Mouse (Mus musculus) ES-E14 (cell line): ENCODE measurements at regions not wholly inside any gene's neighbourhood (a gene's known extent, or its start where the extent isn't known, plus 50 kb on each side); places are given as distances from the start of the nearest gene placed in this dataset.

Source experiments
- DNase-seq: peaks from one replicate; pipeline ENCODE4 v3.0.0-alpha.2; 2013; ENCODE audit warnings: low read depth, low spot score
- H3K27ac ChIP-seq: 2 replicates; pipeline ENCODE4 v1.5.1; 2012; ENCODE audit warnings: low read depth, mild to moderate bottlenecking, low read length, moderate library complexity, mixed read lengths; ENCODE audit not compliant: poor library complexity, insufficient read depth, severe bottlenecking
- H3K36me3 ChIP-seq: 2 replicates; pipeline ENCODE4 v1.6.1; 2012; ENCODE audit warnings: mild to moderate bottlenecking, low read length, moderate library complexity, mixed read lengths; ENCODE audit not compliant: control insufficient read depth, poor library complexity, insufficient read depth, severe bottlenecking
- H3K4me1 ChIP-seq, 2 experiments: fragments of 150-350 bp in 1 of 2; sonication (generic) in 1 of 2; 2 replicates each; pipeline ENCODE4 v1.6.1; 2012; ENCODE audit warnings: low read length in 2 of 2, mild to moderate bottlenecking in 1 of 2, mixed read lengths in 1 of 2; ENCODE audit not compliant: control insufficient read depth in 2 of 2, insufficient read depth in 2 of 2, poor library complexity in 1 of 2
- H3K4me3 ChIP-seq, 2 experiments: fragments of 150-350 bp in 1 of 2; sonication (generic) in 1 of 2; 2 replicates each; pipeline ENCODE4 v1.5.1; 2012; ENCODE audit warnings: low read length in 2 of 2, low read depth in 1 of 2, mild to moderate bottlenecking in 1 of 2, mixed read lengths in 1 of 2; ENCODE audit not compliant: insufficient read depth in 1 of 2, poor library complexity in 1 of 2, severe bottlenecking in 1 of 2
- H3K9ac ChIP-seq: 2 replicates; pipeline ENCODE4 v1.6.1; 2012; ENCODE audit warnings: low read depth, mild to moderate bottlenecking, low read length, mixed read lengths; ENCODE audit not compliant: poor library complexity, insufficient read depth, severe bottlenecking
- H3K9me3 ChIP-seq: fragments of 150-350 bp; sonication (generic); 2 replicates; pipeline ENCODE4 v1.6.1; 2012; ENCODE audit warnings: low read depth, mild to moderate bottlenecking, low read length; ENCODE audit not compliant: control insufficient read depth, insufficient read depth
- CHD2 ChIP-seq: IDR thresholded peaks from 2 replicates; pipeline ENCODE4 v1.6.1; 2014; ENCODE audit warnings: mild to moderate bottlenecking, low read depth, low read length, inconsistent platforms
- HCFC1 ChIP-seq: IDR thresholded peaks from 2 replicates; pipeline ENCODE4 v1.6.1; 2012; ENCODE audit warnings: low read length, inconsistent platforms, borderline replicate concordance; ENCODE audit not compliant: insufficient read depth
- MAFK ChIP-seq: IDR thresholded peaks from 2 replicates; pipeline ENCODE4 v1.6.1; 2014; ENCODE audit warnings: mild to moderate bottlenecking, low read depth, low read length, inconsistent platforms; ENCODE audit not compliant: insufficient read depth
- ZC3H11A ChIP-seq: IDR thresholded peaks from 2 replicates; pipeline ENCODE4 v1.6.1; 2012; ENCODE audit warnings: low read depth, mild to moderate bottlenecking, inconsistent platforms, low read length, borderline replicate concordance
- ZNF384 ChIP-seq: IDR thresholded peaks from 2 replicates; pipeline ENCODE4 v1.6.1; 2012; ENCODE audit warnings: low read depth, low read length, inconsistent platforms
- in situ Hi-C, 2 experiments: fragments of 600-800 bp; cut with MboI; formaldehyde crosslinking; loops; one replicate each; pipeline ENCODE4 v1.15.1; 2025; ENCODE audit warnings: low sequenced_read_pairs in 2 of 2, inconsistent platforms in 1 of 2; ENCODE audit not compliant: unreplicated experiment in 2 of 2

DNA sequence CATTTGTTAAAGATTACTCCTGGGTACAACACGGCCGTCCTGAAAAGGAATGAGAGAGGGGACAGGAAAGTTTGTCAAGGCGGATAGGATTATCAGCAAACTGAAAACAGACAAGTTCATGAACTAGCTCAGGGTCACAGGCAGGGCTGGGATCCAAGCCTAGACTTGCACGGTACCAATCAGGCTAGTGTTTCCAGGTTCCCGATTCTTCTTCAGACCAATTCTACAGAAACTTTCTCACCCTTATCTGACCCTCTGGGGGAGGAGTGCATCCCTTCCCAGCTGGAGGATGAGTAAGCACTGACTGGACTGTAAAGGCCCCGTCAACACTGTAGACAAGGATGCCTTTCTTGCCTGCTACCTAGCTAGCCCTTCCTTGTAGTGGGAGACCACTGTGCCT is 238.3 kb upstream of the Fggy start:
- no peak for DNase-seq
- H3K4me1 ChIP-seq: peaks cover 2 to 5% of the 10 kb centered on the region in 2 experiments; a peak in 2 of 4 replicates
- no peak for TF ChIP-seq ZC3H11A
- TF ChIP-seq ZNF384: no peak
- no peak for TF ChIP-seq MAFK
- TF ChIP-seq HCFC1: no peak
- TF ChIP-seq CHD2: no peak
- no peak overlapping the region for H3K9ac ChIP-seq
- no peak overlapping the region for H3K27ac ChIP-seq
- H3K4me3 ChIP-seq: no peak overlapping the region
- in situ Hi-C loops: no loop called here
- no peaks in the 10 kb centered on the region for H3K9me3 ChIP-seq
- no peaks in the 10 kb centered on the region for H3K36me3 ChIP-seq

DNA sequence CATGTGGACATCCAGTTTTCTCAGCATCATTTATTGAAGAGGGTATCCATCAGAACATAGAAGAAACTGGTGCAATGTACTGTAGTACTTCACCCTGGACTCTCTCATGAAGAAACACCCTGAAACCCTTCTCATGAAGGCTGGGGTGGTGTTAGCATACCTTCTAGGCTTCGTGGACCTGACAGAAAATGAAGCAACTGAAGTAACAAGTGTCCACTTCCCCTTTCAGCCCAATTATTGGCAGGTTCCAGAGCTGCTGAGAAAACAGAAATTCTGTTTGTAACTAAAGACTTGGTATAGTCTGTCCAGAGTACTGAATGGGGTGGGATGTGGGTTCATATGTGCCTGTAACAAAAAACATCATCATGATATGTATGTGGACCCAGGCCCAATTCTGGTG is 231.4 kb upstream of the Fggy start:
- no peak overlapping the region for H3K4me3 ChIP-seq
- no peak for DNase-seq
- TF ChIP-seq HCFC1 (no peak), MAFK (no peak), ZNF384 (no peak), ZC3H11A (no peak), CHD2 (no peak)
- in situ Hi-C loops: no loop called here
- no peaks in the 10 kb centered on the region for H3K36me3 ChIP-seq
- H3K9me3 ChIP-seq: no peaks in the 10 kb centered on the region
- H3K9ac ChIP-seq: no peak overlapping the region
- no peaks in the 10 kb centered on the region for H3K4me1 ChIP-seq
- no peak overlapping the region for H3K27ac ChIP-seq

DNA sequence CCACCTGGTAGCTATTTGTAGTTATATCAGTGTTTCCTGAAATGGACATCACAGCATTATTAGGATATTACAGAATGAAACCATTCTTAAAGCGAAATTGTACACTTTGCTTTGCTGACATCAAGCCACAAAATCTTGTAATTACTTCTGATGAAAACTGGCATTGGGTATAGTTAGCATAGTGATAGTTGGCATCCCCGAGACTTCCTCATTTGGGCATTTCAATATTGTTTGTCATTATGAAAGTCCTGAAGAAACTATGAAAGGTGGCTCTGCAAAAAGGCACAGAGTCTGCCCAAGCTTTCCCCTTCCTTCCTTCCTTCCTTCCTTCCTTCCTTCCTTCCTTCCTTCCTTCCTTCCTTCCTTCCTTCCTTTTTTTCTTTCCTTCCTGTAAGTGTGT is 217.5 kb upstream of the Fggy start:
- no peak overlapping the region for H3K27ac ChIP-seq
- no peaks in the 10 kb centered on the region for H3K36me3 ChIP-seq
- no peak for DNase-seq
- in situ Hi-C loops: no loop called here
- no peak overlapping the region for H3K9ac ChIP-seq
- no peak overlapping the region for H3K4me3 ChIP-seq
- no peaks in the 10 kb centered on the region for H3K9me3 ChIP-seq
- TF ChIP-seq ZC3H11A: no peak
- no peak for TF ChIP-seq MAFK
- no peak for TF ChIP-seq HCFC1
- no peak for TF ChIP-seq CHD2
- TF ChIP-seq ZNF384: no peak
- no peaks in the 10 kb centered on the region for H3K4me1 ChIP-seq

DNA sequence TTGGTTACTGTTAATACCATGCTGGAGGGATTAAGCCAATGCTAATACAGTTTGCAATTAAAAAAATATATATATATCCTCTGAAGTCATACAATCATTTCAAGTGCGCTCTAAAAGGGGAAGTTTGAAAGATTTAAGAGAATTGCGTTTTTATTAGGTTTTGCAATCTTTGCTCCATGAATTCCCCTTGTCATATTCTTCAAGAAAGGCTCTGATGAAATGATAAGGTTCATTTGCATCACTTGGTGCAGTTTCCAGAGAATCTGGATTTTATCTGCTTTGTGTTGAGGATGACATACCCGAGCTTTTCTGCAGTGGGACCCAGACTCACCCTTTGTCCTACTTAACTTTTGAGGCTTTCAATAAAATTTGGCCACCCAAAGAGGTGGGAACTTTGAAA is 216.4 kb upstream of the Fggy start:
- in situ Hi-C loops: no loop called here
- no peaks in the 10 kb centered on the region for H3K36me3 ChIP-seq

DNA sequence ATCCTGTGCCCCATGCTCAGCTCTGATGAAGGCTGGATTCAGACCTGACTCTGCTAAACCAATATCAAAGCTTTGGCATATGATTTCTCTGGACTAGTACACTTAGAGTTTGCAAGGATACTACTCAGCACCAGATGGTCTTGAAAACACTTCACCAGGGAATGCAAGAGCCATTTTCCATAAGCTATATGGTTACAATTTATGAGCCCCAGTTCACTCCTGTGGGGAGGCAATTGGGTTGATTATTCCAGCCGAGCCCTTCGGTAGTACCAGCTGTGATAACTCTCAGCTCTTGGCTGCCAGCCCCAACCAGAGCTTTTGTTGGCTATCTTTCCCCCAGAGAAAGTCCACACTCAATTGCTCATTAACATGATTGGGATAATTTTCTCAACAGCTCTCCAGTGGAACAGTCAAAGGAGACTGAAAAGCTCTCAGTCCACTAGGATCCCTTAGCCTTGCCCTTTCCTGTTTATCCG is 210.5 kb upstream of the Fggy start:
- no peak overlapping the region for H3K27ac ChIP-seq
- no peak for DNase-seq
- H3K9ac ChIP-seq: no peak overlapping the region
- no peaks in the 10 kb centered on the region for H3K4me1 ChIP-seq
- H3K4me3 ChIP-seq: no peak overlapping the region
- no peaks in the 10 kb centered on the region for H3K9me3 ChIP-seq
- TF ChIP-seq ZC3H11A (no peak), CHD2 (no peak), ZNF384 (no peak), HCFC1 (no peak), MAFK (no peak)
- H3K36me3 ChIP-seq: no peaks in the 10 kb centered on the region
- in situ Hi-C loops: no loop called here

More for the DNA sequence above, 216.4 kb upstream of the Fggy start:
- H3K4me3 ChIP-seq: no peak overlapping the region
- DNase-seq: no peak
- no peaks in the 10 kb centered on the region for H3K4me1 ChIP-seq
- no peak overlapping the region for H3K9ac ChIP-seq
- no peaks in the 10 kb centered on the region for H3K9me3 ChIP-seq
- TF ChIP-seq MAFK (no peak), ZNF384 (no peak), HCFC1 (no peak), CHD2 (no peak), ZC3H11A (no peak)
- no peak overlapping the region for H3K27ac ChIP-seq
